Mouse (Mus musculus): ENCODE measurements around the gene Chtf18.

DNA sequence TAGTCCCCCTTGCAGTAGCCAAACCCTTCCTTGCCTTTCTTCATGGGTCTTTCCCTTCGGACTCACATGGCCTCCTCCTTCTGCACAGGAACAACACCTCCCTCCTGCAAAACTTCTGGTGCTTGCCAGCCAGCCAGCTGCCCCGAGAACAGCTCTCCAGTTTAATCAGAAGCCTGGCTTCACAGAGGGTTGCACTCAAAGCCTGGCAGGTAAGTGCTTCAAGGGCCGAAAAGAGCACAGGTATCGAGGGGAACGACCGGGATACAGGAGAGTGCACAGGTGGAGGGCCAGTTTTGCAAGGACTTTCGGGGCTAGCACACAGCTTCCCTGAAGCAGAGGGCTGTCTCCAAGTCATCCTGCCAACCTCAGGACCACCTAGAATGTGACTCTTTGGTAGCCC, 11.6 kb upstream of the Chtf18 start:
- TF ChIP-seq CTCF (IDR thresholded peaks at IDR 0.05; ENCODE audit: low read depth, low read length): no peak
- no peak for TF ChIP-seq POLR2A (IDR thresholded peaks at IDR 0.05; ENCODE audit: extremely low read depth, insufficient read depth, low read length)

All from liver, adult 2 months (tissue).